Mouse (Mus musculus): Measurements from ENCODE around the gene Chst11. TPM values are rescaled to one million over a fixed set of nuclear protein-coding genes. Genes with fewer than 3 reads are reported as not detected.

Chst11 gene
- polyA plus RNA-seq, 1 experiment from 2014 or later = 4.0 TPM

DNA sequence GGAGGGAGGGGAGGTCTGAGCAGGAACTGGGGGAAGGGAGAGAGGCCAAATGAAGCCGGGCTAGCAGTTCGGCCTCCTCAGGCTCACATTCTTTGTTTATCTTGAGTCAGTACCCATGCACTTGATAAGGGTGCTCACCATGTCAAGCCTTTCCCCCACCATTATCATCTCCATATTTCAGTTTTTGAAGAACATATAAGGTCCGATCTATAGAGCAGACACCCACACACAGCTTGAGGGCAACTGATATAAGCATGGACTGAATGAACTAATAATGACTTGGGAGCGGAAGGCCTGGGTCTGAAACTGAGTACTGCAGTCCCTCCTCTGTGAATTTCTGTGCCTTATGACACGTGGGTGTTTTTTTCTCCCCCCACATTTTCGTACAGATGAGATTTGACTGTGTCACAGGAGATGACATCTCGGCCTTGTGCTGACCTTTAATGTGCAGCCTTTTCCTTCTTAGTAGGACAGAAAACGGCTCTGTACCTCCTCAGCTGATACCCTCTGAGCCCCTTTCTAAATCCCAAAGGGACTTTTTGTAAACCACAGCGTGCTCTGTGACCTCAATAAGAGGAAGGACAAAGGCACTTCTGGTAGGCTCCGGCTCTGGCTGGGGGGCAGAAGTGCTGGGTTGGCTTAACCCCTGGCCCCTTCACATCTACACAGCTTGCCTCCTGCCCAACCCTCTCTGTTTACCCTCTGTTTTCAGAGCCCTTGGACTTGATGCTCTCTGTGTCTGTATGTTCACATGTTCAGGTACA, 6.6 kb downstream of the Chst11 start:
- peaks cover 15% of the 10 kb centered on the region; the same call in 1 of the 2 replicates for H3K27me3 ChIP-seq
- H3K9ac ChIP-seq = no peak overlapping the region
- H3K4me2 ChIP-seq (replicated peaks) = no peak overlapping the region
- H3K36me3 ChIP-seq = no peaks in the 10 kb centered on the region
- no peak overlapping the region for H3K4me3 ChIP-seq
- ATAC-seq (ENCODE audit: low FRiP score, low read depth) = no peak
- WGBS = 52% methylated on average over 10 of the region's 10 CpGs
- no peaks in the 10 kb centered on the region for H3K9me3 ChIP-seq
- no peak overlapping the region for H3K27ac ChIP-seq
- peaks cover 57% of the 10 kb centered on the region for H3K4me1 ChIP-seq

DNA sequence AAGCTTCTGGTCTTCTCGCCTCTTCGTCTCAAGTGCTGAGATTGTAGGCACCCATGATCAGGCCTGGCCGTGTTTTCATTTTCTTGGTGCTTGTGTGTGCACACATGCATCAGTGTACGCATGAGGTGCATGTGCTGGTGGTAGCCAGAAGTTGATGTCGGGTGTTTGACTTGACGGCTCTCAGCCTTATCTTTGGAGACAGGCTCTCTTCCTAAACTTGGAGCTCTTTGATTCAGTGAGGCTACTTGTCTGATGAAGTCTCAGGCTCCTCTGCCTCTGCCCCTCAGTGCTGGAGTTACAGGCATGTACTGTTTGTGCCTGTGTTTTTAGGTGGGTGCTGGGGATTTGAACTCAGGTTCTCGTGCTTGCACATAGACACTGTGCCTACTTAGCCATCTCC, 9.0 kb downstream of the Chst11 start:
- Histone ChIP-seq H3K27me3 (0 out of 2 replicates have a peak, but pooled peaks cover 6% of the 10 kb centered on the region), H3K9me3 (no peaks in the 10 kb centered on the region), H3K9ac (no peak overlapping the region), H3K4me1 (peaks cover 49% of the 10 kb centered on the region), H3K36me3 (0 out of 2 replicates have a peak, but pooled peaks cover 3% of the 10 kb centered on the region), H3K4me3 (no peak overlapping the region), H3K27ac (no peak overlapping the region), H3K4me2 (replicated peaks) (no peak overlapping the region)
- ATAC-seq (ENCODE audit: low FRiP score, low read depth) = no peak
- WGBS = 95% methylated on average over 7 of the region's 7 CpGs

DNA sequence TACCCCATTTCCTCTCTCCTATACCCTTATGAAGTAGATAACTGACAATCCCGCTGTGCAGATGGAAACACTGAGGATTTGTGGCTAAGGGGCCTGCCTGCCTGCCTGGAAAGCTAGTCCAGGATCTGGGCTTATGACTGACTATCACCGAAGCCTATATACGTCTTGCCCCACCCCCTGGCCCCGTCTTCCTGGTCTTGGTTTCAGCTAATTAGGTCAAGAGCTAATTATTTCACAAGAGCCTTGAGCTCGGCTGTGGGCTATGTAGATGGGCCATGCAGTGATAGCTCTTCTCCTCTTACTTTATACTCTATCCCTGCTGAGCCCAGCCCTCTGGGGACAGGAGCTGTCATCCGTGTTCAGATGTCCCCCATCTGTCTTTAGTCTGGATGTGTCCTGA, 12.2 kb downstream of the Chst11 start:
- Histone ChIP-seq H3K27me3 (no peaks in the 10 kb centered on the region), H3K4me2 (replicated peaks) (no peak overlapping the region), H3K36me3 (0 out of 2 replicates have a peak, but pooled peaks cover 3% of the 10 kb centered on the region), H3K4me1 (peaks cover 35% of the 10 kb centered on the region), H3K27ac (no peak overlapping the region), H3K9ac (no peak overlapping the region), H3K9me3 (no peaks in the 10 kb centered on the region), H3K4me3 (no peak overlapping the region)
- 83% methylated on average over 6 of the region's 6 CpGs for WGBS
- no peak for ATAC-seq (ENCODE audit: low FRiP score, low read depth)

GRCm38 (mm10) chr10:83000169-83000568, 14.9 kb downstream of the Chst11 start:
- no peaks in the 10 kb centered on the region for H3K27me3 ChIP-seq
- H3K36me3 ChIP-seq = peaks cover 7% of the 10 kb centered on the region; the same call in 1 of the 2 replicates
- no peaks in the 10 kb centered on the region for H3K9me3 ChIP-seq
- no peak overlapping the region for H3K4me2 ChIP-seq (replicated peaks)
- no peak overlapping the region for H3K4me3 ChIP-seq
- WGBS = 76% methylated on average over 5 of the region's 5 CpGs
- ATAC-seq (ENCODE audit: low FRiP score, low read depth) = no peak
- H3K27ac ChIP-seq = no peak overlapping the region
- H3K9ac ChIP-seq = no peak overlapping the region
- peaks cover 22% of the 10 kb centered on the region for H3K4me1 ChIP-seq

- H3K4me2 ChIP-seq (replicated peaks) = no peak overlapping the region
- H3K36me3 ChIP-seq = peaks cover 12% of the 10 kb centered on the region; the same call in 1 of the 2 replicates
- H3K4me3 ChIP-seq = no peak overlapping the region
- 99% methylated on average over 2 of the region's 2 CpGs for WGBS
- no peak overlapping the region for H3K27ac ChIP-seq
- no peak overlapping the region for H3K9ac ChIP-seq
- no peak for ATAC-seq (ENCODE audit: low FRiP score, low read depth)
- H3K9me3 ChIP-seq = no peaks in the 10 kb centered on the region
- peaks cover 18% of the 10 kb centered on the region for H3K4me1 ChIP-seq
- no peaks in the 10 kb centered on the region for H3K27me3 ChIP-seq
Measured at GRCm38 (mm10) chr10:83000721-83001120, 15.4 kb downstream of the Chst11 start.

DNA sequence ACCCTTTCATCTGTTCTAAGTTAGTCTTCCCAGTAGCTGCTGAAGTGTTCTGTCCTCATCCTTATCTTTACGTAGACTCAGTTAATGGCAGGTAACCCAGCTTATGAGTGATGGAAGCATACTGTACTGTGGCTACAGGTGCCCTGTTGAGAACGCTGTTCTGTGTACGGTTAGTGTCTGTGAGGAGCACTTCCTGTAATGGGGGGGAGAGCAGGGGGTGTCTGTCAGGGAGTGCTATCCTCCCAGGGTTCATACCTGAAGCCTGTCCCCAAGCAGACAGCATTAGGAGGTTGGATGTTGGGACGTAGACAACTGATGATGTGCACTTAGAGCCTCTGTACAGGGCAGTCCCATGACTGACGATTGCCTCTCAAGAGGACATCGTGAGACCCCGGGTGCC, 18.6 kb downstream of the Chst11 start:
- H3K9ac ChIP-seq = no peak overlapping the region
- H3K27me3 ChIP-seq = no peaks in the 10 kb centered on the region
- no peak overlapping the region for H3K4me2 ChIP-seq (replicated peaks)
- no peak overlapping the region for H3K27ac ChIP-seq
- WGBS = 92% methylated on average over 7 of the region's 7 CpGs
- H3K4me3 ChIP-seq = no peak overlapping the region
- peaks cover 23% of the 10 kb centered on the region for H3K36me3 ChIP-seq
- H3K9me3 ChIP-seq = no peaks in the 10 kb centered on the region
- no peak for ATAC-seq (ENCODE audit: low FRiP score, low read depth)
- peaks cover 17% of the 10 kb centered on the region for H3K4me1 ChIP-seq

DNA sequence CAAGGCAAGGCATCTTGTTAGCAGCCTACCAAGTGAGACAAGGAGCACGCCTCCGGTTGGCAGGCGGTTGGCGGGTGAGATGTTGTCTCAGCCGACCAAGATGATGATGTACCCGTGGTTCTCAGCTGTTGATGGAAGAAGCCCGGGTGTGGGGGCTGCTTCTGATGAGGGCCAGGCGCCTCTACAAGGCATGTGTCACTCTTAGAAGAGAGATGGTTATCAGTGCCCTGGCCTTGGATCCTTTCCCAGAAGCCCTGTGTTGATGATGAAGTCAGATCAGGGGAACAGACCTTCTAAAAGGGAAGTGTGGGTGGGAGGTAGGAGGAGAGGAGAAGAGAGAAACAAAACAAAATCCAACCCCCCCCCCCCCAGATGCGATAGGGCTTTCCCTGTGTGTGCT, 19.1 kb downstream of the Chst11 start:
- Histone ChIP-seq H3K4me3 (no peak overlapping the region), H3K36me3 (peaks cover 23% of the 10 kb centered on the region), H3K27me3 (no peaks in the 10 kb centered on the region), H3K27ac (no peak overlapping the region), H3K4me2 (replicated peaks) (no peak overlapping the region), H3K9ac (no peak overlapping the region), H3K4me1 (peaks cover 17% of the 10 kb centered on the region), H3K9me3 (no peaks in the 10 kb centered on the region)
- WGBS = 70% methylated on average over 9 of the region's 9 CpGs
- no peak for ATAC-seq (ENCODE audit: low FRiP score, low read depth)

- Histone ChIP-seq H3K9ac (no peak overlapping the region), H3K27me3 (no peaks in the 10 kb centered on the region), H3K9me3 (no peaks in the 10 kb centered on the region), H3K27ac (no peak overlapping the region), H3K4me1 (peaks cover 17% of the 10 kb centered on the region), H3K36me3 (peaks cover 23% of the 10 kb centered on the region), H3K4me2 (replicated peaks) (no peak overlapping the region), H3K4me3 (no peak overlapping the region)
- ATAC-seq (ENCODE audit: low FRiP score, low read depth) = no peak
- WGBS = 79% methylated on average over 4 of the region's 4 CpGs
Measured at GRCm38 (mm10) chr10:83005003-83005402, 19.7 kb downstream of the Chst11 start.

- 94% methylated on average over 8 of the region's 8 CpGs for WGBS
- no peak for ATAC-seq (ENCODE audit: low FRiP score, low read depth)
Measured at GRCm38 (mm10) chr10:83006258-83006657, 21.0 kb downstream of the Chst11 start.

DNA sequence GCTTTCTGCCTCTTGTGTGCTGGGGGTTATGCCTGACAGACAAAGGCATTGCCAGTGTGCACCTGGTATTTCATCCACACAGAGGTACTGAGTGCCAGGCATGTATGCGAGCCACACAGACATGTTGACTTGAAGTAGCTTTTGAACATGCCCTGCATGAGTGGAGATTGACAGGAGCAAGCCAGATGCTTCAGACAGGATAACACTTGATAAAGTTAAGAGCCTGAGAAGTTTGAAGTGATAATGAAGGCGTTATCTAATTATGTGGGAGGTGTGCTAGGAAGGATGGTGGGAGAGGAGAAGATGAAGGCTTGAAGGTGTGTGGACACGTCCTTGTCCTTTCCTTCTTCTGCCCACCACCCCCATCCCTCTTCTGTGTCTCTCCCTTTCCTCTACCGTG, 28.7 kb downstream of the Chst11 start:
- H3K4me2 ChIP-seq (replicated peaks) = no peak overlapping the region
- H3K27me3 ChIP-seq = peaks cover 2% of the 10 kb centered on the region; the same call in 1 of the 2 replicates
- no peaks in the 10 kb centered on the region for H3K36me3 ChIP-seq
- 80% methylated on average over 4 of the region's 4 CpGs for WGBS
- no peak overlapping the region for H3K27ac ChIP-seq
- no peaks in the 10 kb centered on the region for H3K9me3 ChIP-seq
- peaks cover 29% of the 10 kb centered on the region for H3K4me1 ChIP-seq
- no peak overlapping the region for H3K9ac ChIP-seq
- ATAC-seq (ENCODE audit: low FRiP score, low read depth) = no peak
- no peak overlapping the region for H3K4me3 ChIP-seq

More at GRCm38 (mm10) chr10:83006258-83006657, 21.0 kb downstream of the Chst11 start:
- Histone ChIP-seq H3K9ac (no peak overlapping the region), H3K27me3 (no peaks in the 10 kb centered on the region), H3K4me1 (peaks cover 12% of the 10 kb centered on the region), H3K36me3 (peaks cover 23% of the 10 kb centered on the region), H3K27ac (no peak overlapping the region), H3K9me3 (no peaks in the 10 kb centered on the region), H3K4me2 (replicated peaks) (no peak overlapping the region), H3K4me3 (no peak overlapping the region)

DNA sequence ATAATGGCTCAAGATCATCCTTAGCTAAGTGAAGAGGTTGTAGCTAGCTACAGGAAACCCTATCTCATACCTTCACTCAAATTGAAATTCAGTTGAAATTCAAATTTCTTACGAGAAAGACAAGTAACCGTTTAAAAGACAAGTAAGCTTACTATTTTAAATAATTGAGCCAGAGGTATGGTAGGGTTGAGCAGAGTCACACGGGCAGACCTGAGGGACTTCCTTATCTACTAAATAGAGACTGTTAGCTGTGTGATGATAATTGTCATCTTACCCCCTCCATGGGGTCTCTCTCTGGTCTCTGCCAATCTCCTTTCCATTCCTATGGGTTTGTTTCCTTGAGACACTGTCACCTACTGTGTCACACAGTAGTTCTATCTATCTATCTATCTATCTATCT, 30.6 kb downstream of the Chst11 start:
- H3K9ac ChIP-seq = no peak overlapping the region
- no peak overlapping the region for H3K4me3 ChIP-seq
- no peak overlapping the region for H3K27ac ChIP-seq
- no peak for ATAC-seq (ENCODE audit: low FRiP score, low read depth)
- peaks cover 18% of the 10 kb centered on the region for H3K27me3 ChIP-seq
- no peak overlapping the region for H3K4me2 ChIP-seq (replicated peaks)
- H3K36me3 ChIP-seq = no peaks in the 10 kb centered on the region
- H3K9me3 ChIP-seq = no peaks in the 10 kb centered on the region
- WGBS = 94% methylated on average over 3 of the region's 3 CpGs
- peaks cover 42% of the 10 kb centered on the region for H3K4me1 ChIP-seq

DNA sequence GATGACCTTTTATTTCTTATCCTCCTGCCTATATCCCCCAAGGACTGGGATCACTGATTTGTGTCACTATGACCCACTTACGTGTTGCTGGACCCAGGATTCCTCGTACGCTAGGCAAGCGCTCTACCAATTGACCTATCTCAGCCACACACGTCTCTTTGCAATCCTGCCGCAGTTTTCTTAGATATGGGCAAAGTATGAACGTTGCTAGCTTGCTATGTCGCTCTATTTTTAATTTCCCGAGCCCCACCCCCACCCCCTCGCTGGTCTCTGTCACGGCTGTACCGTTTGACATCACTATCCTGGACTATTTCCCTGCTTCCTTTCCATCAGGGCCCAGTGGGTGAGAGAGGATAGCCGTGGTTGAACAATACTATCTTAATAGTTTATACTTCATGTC, 31.5 kb downstream of the Chst11 start:
- peaks cover 22% of the 10 kb centered on the region for H3K27me3 ChIP-seq
- no peaks in the 10 kb centered on the region for H3K36me3 ChIP-seq
- WGBS = 86% methylated on average over 13 of the region's 13 CpGs
- H3K4me2 ChIP-seq (replicated peaks) = no peak overlapping the region
- no peak overlapping the region for H3K27ac ChIP-seq
- H3K4me1 ChIP-seq = peaks cover 44% of the 10 kb centered on the region
- H3K9me3 ChIP-seq = no peaks in the 10 kb centered on the region
- no peak overlapping the region for H3K9ac ChIP-seq
- no peak for ATAC-seq (ENCODE audit: low FRiP score, low read depth)
- no peak overlapping the region for H3K4me3 ChIP-seq

Data from limb, embryonic 13.5 days (tissue).